Comparison of ENCODE assay signal across 19 mouse cellular contexts in genomic region chr8:95181850-95182249, GRCm38 (mm10).
"Had no signal": no experiment of that assay in that cellular context is flagged by ENCODE, and none has a peak within 500 bp of the region (broad histone marks: within the 10 kb centered on the region; RNA-seq: fewer than 3 reads in every experiment).

No protein-coding gene starts in this region.

- H3K27me3 ChIP-seq: intestine, embryonic 15.5 days; liver, embryonic 15.5 days; midbrain, embryonic 12.5 days; midbrain, embryonic 15.5 days; neural tube, embryonic 12.5 days; neural tube, embryonic 15.5 days had no signal

- H3K4me3 ChIP-seq: intestine, embryonic 15.5 days; layer of hippocampus, adult 2 months; liver, embryonic 15.5 days; megakaryocyte, embryonic 14.5 days; midbrain, embryonic 12.5 days; midbrain, embryonic 15.5 days; neural tube, embryonic 12.5 days; neural tube, embryonic 15.5 days had no signal

- ATAC-seq: intestine, embryonic 15.5 days; lung, postnatal 0 days; midbrain, embryonic 15.5 days had no signal

- H3K36me3 ChIP-seq: intestine, embryonic 15.5 days; liver, embryonic 15.5 days; midbrain, embryonic 12.5 days; midbrain, embryonic 15.5 days; neural tube, embryonic 12.5 days; neural tube, embryonic 15.5 days had no signal

- H3K9ac ChIP-seq: intestine, embryonic 15.5 days; liver, embryonic 15.5 days; lung, embryonic 14.5 days; midbrain, embryonic 12.5 days; midbrain, embryonic 15.5 days; neural tube, embryonic 12.5 days; neural tube, embryonic 15.5 days had no signal

- H3K9me3 ChIP-seq: intestine, embryonic 15.5 days; liver, embryonic 15.5 days; midbrain, embryonic 12.5 days; midbrain, embryonic 15.5 days; neural tube, embryonic 12.5 days; neural tube, embryonic 15.5 days had no signal

- DNase-seq: kidney, adult 11 months; kidney, adult 8-10 months; kidney, postnatal 14 days; layer of hippocampus, adult 9-11 months; lung, embryonic 14.5 days; right cerebral cortex, adult 18-20 months; right cerebral cortex, postnatal 25 days; thymus, adult 18-20 months; thymus, postnatal 36 days had no signal

- H3K27ac ChIP-seq: intestine, embryonic 15.5 days; layer of hippocampus, adult 2 months; liver, embryonic 15.5 days; macrophage; midbrain, embryonic 12.5 days; midbrain, embryonic 15.5 days; neural tube, embryonic 12.5 days; neural tube, embryonic 15.5 days had no signal

- H3K4me1 ChIP-seq: intestine, embryonic 15.5 days; midbrain, embryonic 12.5 days; midbrain, embryonic 15.5 days had no signal
